Mouse (Mus musculus) olfactory bulb, adult 2 months (tissue): ENCODE data around the gene Dph5. TPM values are rescaled to one million over a fixed set of nuclear protein-coding genes. Genes with fewer than 3 reads are reported as not detected.

Source experiments
- H3K27ac ChIP-seq: fragments of 200-500 bp; 2 replicates; pipeline ENCODE4 v1.5.1; 2012; ENCODE audit warnings: low read depth, low read length; ENCODE audit not compliant: insufficient read depth
- H3K4me1 ChIP-seq: fragments of 200-500 bp; 2 replicates; pipeline ENCODE4 v1.6.1; 2012; ENCODE audit warnings: low read length; ENCODE audit not compliant: control insufficient read depth, insufficient read depth
- H3K4me3 ChIP-seq: fragments of 200-500 bp; 2 replicates; pipeline ENCODE4 v1.5.1; 2012; ENCODE audit warnings: mild to moderate bottlenecking, low read depth, low read length, moderate library complexity; ENCODE audit not compliant: insufficient read depth
- CTCF ChIP-seq: fragments of 200-500 bp; IDR thresholded peaks from 2 replicates; pipeline ENCODE4 v1.5.1; 2012; ENCODE audit warnings: low read depth, mild to moderate bottlenecking, low read length, moderate library complexity; ENCODE audit not compliant: insufficient read depth
- POLR2A ChIP-seq: fragments of 200-500 bp; IDR thresholded peaks from 2 replicates; pipeline ENCODE4 v1.6.1; 2012; ENCODE audit warnings: mild to moderate bottlenecking, low read depth, low read length, moderate library complexity; ENCODE audit not compliant: insufficient read depth
- WGBS: fragments of 180-500 bp; shearing (Covaris S2); methylation state at CpG from one replicate; pipeline ENCODE4 v1.1.7; 2018; 5-methylcytosine and 5-hydroxymethylcytosine counted together
- polyA plus RNA-seq: library from polyadenylated mRNA; stranded (reverse); fragments of >200 nt; gene quantifications from 2 replicates; pipeline ENCODE4 v1.2.4, GENCODE M21; 2012; ENCODE audit warnings: low replicate concordance; ENCODE audit not compliant: missing spikeins, insufficient read depth, insufficient read length

The Dph5 gene
- polyA plus RNA-seq, 1 experiment: not detected

- H3K27ac ChIP-seq: no peak overlapping the region
- TF ChIP-seq CTCF: no peak
- TF ChIP-seq POLR2A: no peak
- WGBS: 96% methylated on average over 10 of the region's 10 CpGs
- H3K4me3 ChIP-seq: no peak overlapping the region
- no peaks in the 10 kb centered on the region for H3K4me1 ChIP-seq
Observed at GRCm38 (mm10) chr3:115974995-115975394, 87.4 kb downstream of the Dph5 start.

GRCm38 (mm10) chr3:115979000-115979399 is 91.4 kb downstream of the Dph5 start:
- no peak overlapping the region for H3K4me3 ChIP-seq
- H3K4me1 ChIP-seq: no peaks in the 10 kb centered on the region
- TF ChIP-seq CTCF (no peak), POLR2A (no peak)
- H3K27ac ChIP-seq: no peak overlapping the region
- WGBS: 4% methylated on average over 1 of the region's 1 CpGs

DNA sequence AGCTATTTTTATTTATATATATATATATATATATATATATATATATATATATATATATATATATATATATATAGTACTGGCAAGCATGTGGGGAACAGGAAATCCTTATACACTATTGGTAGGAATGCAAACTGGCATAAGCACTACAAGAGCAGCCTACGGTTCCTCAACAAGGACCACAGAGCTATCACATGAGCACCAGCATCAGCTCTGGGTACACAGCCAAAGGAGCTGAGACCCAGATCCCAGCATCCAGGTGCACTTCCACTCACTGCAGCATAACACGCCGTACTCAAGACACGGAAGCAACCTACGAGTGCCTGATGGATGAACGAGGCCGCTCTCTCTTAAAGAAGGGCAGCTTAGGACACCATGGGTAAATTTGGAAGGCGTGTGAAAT is 95.6 kb downstream of the Dph5 start:
- 96% methylated on average over 8 of the region's 8 CpGs for WGBS
- no peak overlapping the region for H3K27ac ChIP-seq
- TF ChIP-seq CTCF (no peak), POLR2A (no peak)
- H3K4me1 ChIP-seq: no peaks in the 10 kb centered on the region
- no peak overlapping the region for H3K4me3 ChIP-seq

Other genes starting within 250 kb of the Dph5 start
- not detected in 2 replicates for gene S1pr1, start 172.8 kb upstream of the Dph5 start, polyA plus RNA-seq
- gene Slc30a7, start 119.6 kb downstream of the Dph5 start, polyA plus RNA-seq: not detected in 2 replicates
- not detected in 2 replicates for gene Extl2, start 119.6 kb downstream of the Dph5 start, polyA plus RNA-seq
- 87.8 TPM in 1 of 2 replicates, not detected in the other for gene Vcam1, start 241.9 kb downstream of the Dph5 start, polyA plus RNA-seq